Comparison of ENCODE assay signal across 7 mouse cellular contexts in the genomic region with DNA sequence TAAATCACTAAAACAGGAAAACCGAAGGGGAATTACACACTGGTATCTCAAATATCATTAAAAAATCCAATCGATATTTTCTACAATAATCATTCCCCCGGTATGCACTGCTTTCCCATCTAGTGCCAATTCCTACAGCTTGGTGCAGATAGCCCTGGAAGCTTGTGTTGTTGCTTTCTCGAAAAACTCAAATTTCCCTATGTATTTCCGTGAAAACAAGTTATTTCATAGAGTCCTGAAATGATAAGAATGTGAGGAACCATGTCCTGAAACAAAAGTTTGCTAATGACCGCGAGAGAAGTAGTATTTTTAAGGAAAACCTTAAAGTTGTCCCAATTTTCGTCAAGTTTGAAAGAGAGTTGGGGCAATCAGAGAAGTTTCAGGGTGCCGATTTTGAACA. TPM values are rescaled to one million over a fixed set of nuclear protein-coding genes. Genes with fewer than 3 reads are reported as not detected.
A peak's percentile ranks its signal among the peaks of the same experiment; 100 is the strongest.
DNase-seq lines count a peak whose midpoint lies in the region; ATAC-seq and TF ChIP-seq lines count a peak whose summit lies in the region.

No protein-coding gene starts in this region.

- no peak for TF ChIP-seq CTCF in stomach, postnatal 0 days (IDR thresholded peaks at IDR 0.05; ENCODE audit: low read depth)

- peak overlapping the region; percentile 82 for H3K4me2 ChIP-seq in lung, embryonic 16.5 days (ENCODE audit: low read depth, low read length)
- peak overlapping the region; percentile 94 for H3K4me2 ChIP-seq in limb, embryonic 14.5 days (replicated peaks; ENCODE audit: low read depth, low read length, severe bottlenecking)
- peak overlapping the region; percentile 85 for H3K4me2 ChIP-seq in stomach, postnatal 0 days (replicated peaks; ENCODE audit: low read depth)

- no peaks in the 10 kb centered on the region for H3K9me3 ChIP-seq in lung, embryonic 16.5 days (ENCODE audit: control insufficient read depth, low read length)
- H3K9me3 ChIP-seq in forebrain, embryonic 10.5 days = no peaks in the 10 kb centered on the region
- no peaks in the 10 kb centered on the region for H3K9me3 ChIP-seq in limb, embryonic 14.5 days (ENCODE audit: control insufficient read depth, low read length)
- H3K9me3 ChIP-seq in stomach, postnatal 0 days (ENCODE audit: control insufficient read depth, low read length) = no peaks in the 10 kb centered on the region

- H3K9ac ChIP-seq in lung, embryonic 16.5 days (ENCODE audit: low read length) = peak overlapping the region; percentile 87
- peak overlapping the region; percentile 73 for H3K9ac ChIP-seq in limb, embryonic 14.5 days (ENCODE audit: low read depth, low read length, severe bottlenecking)
- H3K9ac ChIP-seq in stomach, postnatal 0 days (ENCODE audit: low read length) = peak overlapping the region; percentile 89

- no peaks in the 10 kb centered on the region for H3K36me3 ChIP-seq in lung, embryonic 16.5 days (ENCODE audit: control insufficient read depth, insufficient read depth, low read length)
- H3K36me3 ChIP-seq in forebrain, embryonic 10.5 days (replicated peaks) = no peaks in the 10 kb centered on the region
- H3K36me3 ChIP-seq in limb, embryonic 14.5 days (ENCODE audit: control insufficient read depth, insufficient read depth, low read length) = no peaks in the 10 kb centered on the region
- H3K36me3 ChIP-seq in stomach, postnatal 0 days (ENCODE audit: control insufficient read depth, insufficient read depth, low read length) = no peaks in the 10 kb centered on the region

- H3K27ac ChIP-seq in lung, embryonic 16.5 days (ENCODE audit: low read length) = peak overlapping the region; percentile 98
- peak overlapping the region; percentile 98 for H3K27ac ChIP-seq in forebrain, embryonic 10.5 days
- H3K27ac ChIP-seq in limb, embryonic 14.5 days (replicated peaks; ENCODE audit: low read depth, low read length) = peak overlapping the region; percentile 97
- peak overlapping the region; percentile 96 for H3K27ac ChIP-seq in stomach, postnatal 0 days (replicated peaks)

- ATAC-seq in lung, embryonic 16.5 days (ENCODE audit: low read depth) = no peak
- no peak for ATAC-seq in limb, embryonic 14.5 days (ENCODE audit: low FRiP score, low read depth)
- no peak for ATAC-seq in stomach, postnatal 0 days (ENCODE audit: low FRiP score, low TSS enrichment)

- 15% methylated on average over 9 of the region's 9 CpGs for WGBS in lung, embryonic 16.5 days
- WGBS in forebrain, embryonic 10.5 days = 28% methylated on average over 9 of the region's 9 CpGs
- 21% methylated on average over 9 of the region's 9 CpGs for whole genome bisulfite sequencing in limb, embryonic 14.5 days
- WGBS in stomach, postnatal 0 days = 16% methylated on average over 9 of the region's 9 CpGs

- H3K4me1 ChIP-seq in lung, embryonic 16.5 days (replicated peaks; ENCODE audit: control insufficient read depth, insufficient read depth, low read length) = peaks cover 15% of the 10 kb centered on the region
- H3K4me1 ChIP-seq in forebrain, embryonic 10.5 days = peaks cover 45% of the 10 kb centered on the region
- H3K4me1 ChIP-seq in limb, embryonic 14.5 days (ENCODE audit: control insufficient read depth, insufficient read depth, low read length) = peaks cover 15% of the 10 kb centered on the region
- no peaks in the 10 kb centered on the region for H3K4me1 ChIP-seq in stomach, postnatal 0 days (replicated peaks; ENCODE audit: control insufficient read depth, insufficient read depth)

- no peak for TF ChIP-seq POLR2A in limb, embryonic 14.5 days (IDR thresholded peaks at IDR 0.05; ENCODE audit: borderline replicate concordance, extremely low read depth, insufficient read depth, insufficient read length)

- peak overlapping the region; percentile 69 for H3K4me3 ChIP-seq in lung, embryonic 16.5 days (ENCODE audit: low read length)
- peak overlapping the region; percentile 70 for H3K4me3 ChIP-seq in forebrain, embryonic 10.5 days
- peak overlapping the region; percentile 51 for H3K4me3 ChIP-seq in limb, embryonic 14.5 days (replicated peaks; ENCODE audit: low read length)
- peak overlapping the region; percentile 66 for H3K4me3 ChIP-seq in stomach, postnatal 0 days (ENCODE audit: low read depth, low read length)

- H3K27me3 ChIP-seq in lung, embryonic 16.5 days (ENCODE audit: control insufficient read depth, insufficient read depth, low read depth, low read length) = no peaks in the 10 kb centered on the region
- no peaks in the 10 kb centered on the region for H3K27me3 ChIP-seq in forebrain, embryonic 10.5 days (ENCODE audit: poor library complexity, severe bottlenecking)
- H3K27me3 ChIP-seq in limb, embryonic 14.5 days (ENCODE audit: control insufficient read depth, insufficient read depth, low read length) = no peaks in the 10 kb centered on the region
- no peaks in the 10 kb centered on the region for H3K27me3 ChIP-seq in stomach, postnatal 0 days (ENCODE audit: control insufficient read depth, insufficient read depth, low read length)

- TF ChIP-seq EP300 in stomach, postnatal 0 days (optimal IDR thresholded peaks at IDR 0.05) = no peak

- DNase-seq in lung, postnatal 36 days = no peak
- no peak for DNase-seq in forebrain, embryonic 10.5 days (ENCODE audit: extremely low spot score, low spot score)
- no peak for DNase-seq in limb, embryonic 14.5 days (ENCODE audit: low spot score)
- no peak for DNase-seq in stomach, postnatal 0 days (ENCODE audit: low spot score)
- no peak for DNase-seq in ovary, adult 18-20 months (ENCODE audit: low spot score)
- no peak for DNase-seq in kidney, adult 9 months

RNA-seq across cellular contexts. Expression of gene Hist1h1d, which starts 1.3 kb away (rescaled TPM):
- 0.58 and 0.79 TPM in 2 replicates for polyA plus RNA-seq in lung, embryonic 16.5 days (2015; fragmentation: Nextera tagmentation; extraction: Ambion mirVana)
- polyA plus RNA-seq in forebrain, embryonic 10.5 days (2016; fragmentation: Nextera tagmentation; extraction: Ambion mirVana) = 0.58 and 0.60 TPM in 2 replicates
- polyA plus RNA-seq in limb, embryonic 14.5 days (2012; rRNA removed) = 0.50 and 0.62 TPM in 2 replicates
- polyA plus RNA-seq in limb, embryonic 14.5 days (2014; fragmentation: Nextera tagmentation; extraction: Ambion mirVana) = 0.47 and 0.61 TPM in 2 replicates
- polyA plus RNA-seq in stomach, postnatal 0 days (2015; fragmentation: Nextera tagmentation; extraction: Ambion mirVana) = 0.22 and 0.34 TPM in 2 replicates

RNA-seq across cellular contexts. Expression of gene Hist1h4f, which starts 2.9 kb away (rescaled TPM):
- 0.78 and 2.4 TPM in 2 replicates for polyA plus RNA-seq in lung, embryonic 16.5 days (2015; fragmentation: Nextera tagmentation; extraction: Ambion mirVana)
- polyA plus RNA-seq in forebrain, embryonic 10.5 days (2016; fragmentation: Nextera tagmentation; extraction: Ambion mirVana) = 0.53 and 0.60 TPM in 2 replicates
- 13.7 and 21.4 TPM in 2 replicates for polyA plus RNA-seq in limb, embryonic 14.5 days (2012; rRNA removed)
- polyA plus RNA-seq in limb, embryonic 14.5 days (2014; fragmentation: Nextera tagmentation; extraction: Ambion mirVana) = 2.6 and 2.8 TPM in 2 replicates
- polyA plus RNA-seq in stomach, postnatal 0 days (2015; fragmentation: Nextera tagmentation; extraction: Ambion mirVana) = 0.38 TPM in 1 of 2 replicates, not detected in the other

RNA-seq across cellular contexts. Expression of gene Hist1h3e, which starts 7.8 kb away (rescaled TPM):
- 4.9 and 7.8 TPM in 2 replicates for polyA plus RNA-seq in lung, embryonic 16.5 days (2015; fragmentation: Nextera tagmentation; extraction: Ambion mirVana)
- polyA plus RNA-seq in forebrain, embryonic 10.5 days (2016; fragmentation: Nextera tagmentation; extraction: Ambion mirVana) = 6.1 and 6.7 TPM in 2 replicates
- 36.1 and 54.1 TPM in 2 replicates for polyA plus RNA-seq in limb, embryonic 14.5 days (2012; rRNA removed)
- 6.7 and 7.0 TPM in 2 replicates for polyA plus RNA-seq in limb, embryonic 14.5 days (2014; fragmentation: Nextera tagmentation; extraction: Ambion mirVana)
- 1.6 and 3.3 TPM in 2 replicates for polyA plus RNA-seq in stomach, postnatal 0 days (2015; fragmentation: Nextera tagmentation; extraction: Ambion mirVana)

RNA-seq across cellular contexts. Expression of gene Hist1h3f, which starts 10.5 kb away (rescaled TPM):
- 0.49 and 0.93 TPM in 2 replicates for polyA plus RNA-seq in lung, embryonic 16.5 days (2015; fragmentation: Nextera tagmentation; extraction: Ambion mirVana)
- polyA plus RNA-seq in forebrain, embryonic 10.5 days (2016; fragmentation: Nextera tagmentation; extraction: Ambion mirVana) = 1.00 and 1.7 TPM in 2 replicates
- 4.1 and 7.4 TPM in 2 replicates for polyA plus RNA-seq in limb, embryonic 14.5 days (2012; rRNA removed)
- 0.65 and 1.00 TPM in 2 replicates for polyA plus RNA-seq in limb, embryonic 14.5 days (2014; fragmentation: Nextera tagmentation; extraction: Ambion mirVana)
- polyA plus RNA-seq in stomach, postnatal 0 days (2015; fragmentation: Nextera tagmentation; extraction: Ambion mirVana) = 0.51 and 0.78 TPM in 2 replicates

RNA-seq across cellular contexts. Expression of gene Hist1h2bh, which starts 11.2 kb away (rescaled TPM):
- 1.3 and 2.0 TPM in 2 replicates for polyA plus RNA-seq in lung, embryonic 16.5 days (2015; fragmentation: Nextera tagmentation; extraction: Ambion mirVana)
- 0.74 and 0.79 TPM in 2 replicates for polyA plus RNA-seq in forebrain, embryonic 10.5 days (2016; fragmentation: Nextera tagmentation; extraction: Ambion mirVana)
- 5.2 and 6.1 TPM in 2 replicates for polyA plus RNA-seq in limb, embryonic 14.5 days (2012; rRNA removed)
- 0.48 and 0.57 TPM in 2 replicates for polyA plus RNA-seq in limb, embryonic 14.5 days (2014; fragmentation: Nextera tagmentation; extraction: Ambion mirVana)
- polyA plus RNA-seq in stomach, postnatal 0 days (2015; fragmentation: Nextera tagmentation; extraction: Ambion mirVana) = 0.30 and 0.62 TPM in 2 replicates
